Mouse (Mus musculus): ENCODE data around the gene Krtdap. TPM values are rescaled to one million over a fixed set of nuclear protein-coding genes. Genes with fewer than 3 reads are reported as not detected.

Gene Krtdap
- polyA plus RNA-seq, 1 experiment from 2014 or later = 4.1 TPM

DNA sequence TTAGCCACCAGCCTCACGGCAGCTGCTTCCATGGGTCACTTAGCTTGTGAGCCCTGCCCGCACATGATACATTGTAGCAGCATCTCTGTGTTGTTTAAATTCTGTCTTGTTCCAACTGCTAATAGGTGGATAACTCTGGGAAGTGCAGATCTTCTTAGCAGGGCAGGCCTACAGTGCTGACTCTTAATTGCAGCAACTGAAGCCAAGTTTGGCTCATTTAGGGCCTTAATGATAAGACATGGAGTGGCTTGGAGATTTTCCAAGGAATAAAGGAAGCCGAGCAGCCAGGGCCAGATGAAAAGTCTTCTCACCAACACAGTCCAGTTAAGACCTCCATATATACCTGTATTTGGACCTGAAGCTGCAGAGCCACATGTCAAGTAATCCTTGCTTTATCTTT is 52.6 kb downstream of the Krtdap start:
- no peaks in the 10 kb centered on the region for H3K27me3 ChIP-seq (replicated peaks; ENCODE audit: control insufficient read depth, insufficient read depth, low read length)
- ATAC-seq = no peak
- no peak overlapping the region for H3K4me2 ChIP-seq (replicated peaks; ENCODE audit: low read depth)
- no peak overlapping the region for H3K9ac ChIP-seq (ENCODE audit: low read depth, low read length)
- H3K36me3 ChIP-seq (ENCODE audit: control insufficient read depth, insufficient read depth) = no peaks in the 10 kb centered on the region
- H3K27ac ChIP-seq (ENCODE audit: low read depth, low read length) = no peak overlapping the region
- TF ChIP-seq CTCF (IDR thresholded peaks at IDR 0.05; ENCODE audit: low read depth) = no peak
- H3K4me3 ChIP-seq (ENCODE audit: low read depth, low read length) = no peak overlapping the region
- H3K9me3 ChIP-seq (ENCODE audit: control insufficient read depth) = no peaks in the 10 kb centered on the region
- H3K4me1 ChIP-seq (replicated peaks; ENCODE audit: control insufficient read depth, insufficient read depth, low read length) = 0 out of 2 replicates have a peak, but pooled peaks cover 3% of the 10 kb centered on the region
- WGBS = 48% methylated on average over 3 of the region's 3 CpGs

Other genes with a start within 250 kb of the Krtdap start
- 50.6 and 55.7 TPM in 2 replicates for gene Hspb6, start 235.7 kb upstream of the Krtdap start, polyA plus RNA-seq (2015; fragmentation: Nextera tagmentation; extraction: Ambion mirVana)
- gene Proser3, start 235.6 kb upstream of the Krtdap start, polyA plus RNA-seq (2015; fragmentation: Nextera tagmentation; extraction: Ambion mirVana) = 1.9 and 2.0 TPM in 2 replicates
- 31.4 and 33.9 TPM in 2 replicates for gene Lin37, start 228.1 kb upstream of the Krtdap start, polyA plus RNA-seq (2015; fragmentation: Nextera tagmentation; extraction: Ambion mirVana)
- 65.9 and 68.6 TPM in 2 replicates for gene U2af1l4, start 224.6 kb upstream of the Krtdap start, polyA plus RNA-seq (2015; fragmentation: Nextera tagmentation; extraction: Ambion mirVana)
- 0.83 and 1.2 TPM in 2 replicates for gene Gm49396, start 224.6 kb upstream of the Krtdap start, polyA plus RNA-seq (2015; fragmentation: Nextera tagmentation; extraction: Ambion mirVana)
- 247 and 259 TPM in 2 replicates for gene Psenen, start 224.3 kb upstream of the Krtdap start, polyA plus RNA-seq (2015; fragmentation: Nextera tagmentation; extraction: Ambion mirVana)
- gene Igflr1, start 222.5 kb upstream of the Krtdap start, polyA plus RNA-seq (2015; fragmentation: Nextera tagmentation; extraction: Ambion mirVana) = 0.73 and 1.2 TPM in 2 replicates
- 5.6 and 5.8 TPM in 2 replicates for gene Kmt2b, start 199.2 kb upstream of the Krtdap start, polyA plus RNA-seq (2015; fragmentation: Nextera tagmentation; extraction: Ambion mirVana)
- gene Zbtb32, start 189.0 kb upstream of the Krtdap start, polyA plus RNA-seq (2015; fragmentation: Nextera tagmentation; extraction: Ambion mirVana) = 1.2 TPM in 2 replicates
- 1.0 and 1.6 TPM in 2 replicates for gene Upk1a, start 175.0 kb upstream of the Krtdap start, polyA plus RNA-seq (2015; fragmentation: Nextera tagmentation; extraction: Ambion mirVana)
- 1,664 and 1,738 TPM in 2 replicates for gene Cox6b1, start 161.7 kb upstream of the Krtdap start, polyA plus RNA-seq (2015; fragmentation: Nextera tagmentation; extraction: Ambion mirVana)
- gene Etv2, start 152.0 kb upstream of the Krtdap start, polyA plus RNA-seq (2015; fragmentation: Nextera tagmentation; extraction: Ambion mirVana) = not detected in 2 replicates
- gene Rbm42, start 137.6 kb upstream of the Krtdap start, polyA plus RNA-seq (2015; fragmentation: Nextera tagmentation; extraction: Ambion mirVana) = 87.8 and 88.9 TPM in 2 replicates
- gene Haus5, start 122.9 kb upstream of the Krtdap start, polyA plus RNA-seq (2015; fragmentation: Nextera tagmentation; extraction: Ambion mirVana) = 38.3 and 38.7 TPM in 2 replicates
- not detected in 2 replicates for gene Pmis2, start 116.3 kb upstream of the Krtdap start, polyA plus RNA-seq (2015; fragmentation: Nextera tagmentation; extraction: Ambion mirVana)
- gene 2200002J24Rik, start 89.0 kb upstream of the Krtdap start, polyA plus RNA-seq (2015; fragmentation: Nextera tagmentation; extraction: Ambion mirVana) = 4.6 and 6.0 TPM in 2 replicates
- gene Atp4a, start 75.7 kb upstream of the Krtdap start, polyA plus RNA-seq (2015; fragmentation: Nextera tagmentation; extraction: Ambion mirVana) = 0.35 and 0.80 TPM in 2 replicates
- 158 and 161 TPM in 2 replicates for gene Tmem147, start 58.4 kb upstream of the Krtdap start, polyA plus RNA-seq (2015; fragmentation: Nextera tagmentation; extraction: Ambion mirVana)
- gene Gapdhs, start 44.2 kb upstream of the Krtdap start, polyA plus RNA-seq (2015; fragmentation: Nextera tagmentation; extraction: Ambion mirVana) = not detected in 2 replicates
- 2.7 and 2.9 TPM in 2 replicates for gene Sbsn, start 36.4 kb upstream of the Krtdap start, polyA plus RNA-seq (2015; fragmentation: Nextera tagmentation; extraction: Ambion mirVana)
- gene Dmkn, start 24.1 kb upstream of the Krtdap start, polyA plus RNA-seq (2015; fragmentation: Nextera tagmentation; extraction: Ambion mirVana) = 27.8 and 28.2 TPM in 2 replicates
- gene Ffar2, start 35.9 kb downstream of the Krtdap start, polyA plus RNA-seq (2015; fragmentation: Nextera tagmentation; extraction: Ambion mirVana) = 12.5 and 12.6 TPM in 2 replicates
- gene Ffar3, start 68.3 kb downstream of the Krtdap start, polyA plus RNA-seq (2015; fragmentation: Nextera tagmentation; extraction: Ambion mirVana) = 0.21 and 0.47 TPM in 2 replicates
- 0.13 and 0.21 TPM in 2 replicates for gene Ffar1, start 73.7 kb downstream of the Krtdap start, polyA plus RNA-seq (2015; fragmentation: Nextera tagmentation; extraction: Ambion mirVana)
- gene Cd22, start 92.4 kb downstream of the Krtdap start, polyA plus RNA-seq (2015; fragmentation: Nextera tagmentation; extraction: Ambion mirVana) = 0.27 and 0.51 TPM in 2 replicates
- 0.18 and 0.31 TPM in 2 replicates for gene Mag, start 127.0 kb downstream of the Krtdap start, polyA plus RNA-seq (2015; fragmentation: Nextera tagmentation; extraction: Ambion mirVana)
- gene Hamp2, start 136.8 kb downstream of the Krtdap start, polyA plus RNA-seq (2015; fragmentation: Nextera tagmentation; extraction: Ambion mirVana) = not detected in 2 replicates
- gene Hamp, start 156.1 kb downstream of the Krtdap start, polyA plus RNA-seq (2015; fragmentation: Nextera tagmentation; extraction: Ambion mirVana) = 0.43 TPM in 1 of 2 replicates, not detected in the other
- 13.3 and 15.0 TPM in 2 replicates for gene Usf2, start 168.9 kb downstream of the Krtdap start, polyA plus RNA-seq (2015; fragmentation: Nextera tagmentation; extraction: Ambion mirVana)
- 110 and 118 TPM in 2 replicates for gene Lsr, start 185.6 kb downstream of the Krtdap start, polyA plus RNA-seq (2015; fragmentation: Nextera tagmentation; extraction: Ambion mirVana)
- gene Fam187b, start 185.9 kb downstream of the Krtdap start, polyA plus RNA-seq (2015; fragmentation: Nextera tagmentation; extraction: Ambion mirVana) = 10.4 and 12.0 TPM in 2 replicates

All from intestine, postnatal 0 days (tissue).